Mouse (Mus musculus) layer of hippocampus, postnatal 36 days (tissue): ENCODE measurements around the gene Vamp2. TPM values are rescaled to one million over a fixed set of nuclear protein-coding genes. Genes with fewer than 3 reads are reported as not detected.

Experiments used
- DNase-seq, 2 experiments: peaks; one replicate each; pipeline ENCODE4 v3.0.0; 2022
- total RNA-seq, 2 experiments: library from RNA; stranded (reverse); gene quantifications; 2 replicates each; pipeline ENCODE4 v1.2.3; 2021

Vamp2 gene
- total RNA-seq, 2 experiments from 2014 or later = 962 to 984 TPM

DNA sequence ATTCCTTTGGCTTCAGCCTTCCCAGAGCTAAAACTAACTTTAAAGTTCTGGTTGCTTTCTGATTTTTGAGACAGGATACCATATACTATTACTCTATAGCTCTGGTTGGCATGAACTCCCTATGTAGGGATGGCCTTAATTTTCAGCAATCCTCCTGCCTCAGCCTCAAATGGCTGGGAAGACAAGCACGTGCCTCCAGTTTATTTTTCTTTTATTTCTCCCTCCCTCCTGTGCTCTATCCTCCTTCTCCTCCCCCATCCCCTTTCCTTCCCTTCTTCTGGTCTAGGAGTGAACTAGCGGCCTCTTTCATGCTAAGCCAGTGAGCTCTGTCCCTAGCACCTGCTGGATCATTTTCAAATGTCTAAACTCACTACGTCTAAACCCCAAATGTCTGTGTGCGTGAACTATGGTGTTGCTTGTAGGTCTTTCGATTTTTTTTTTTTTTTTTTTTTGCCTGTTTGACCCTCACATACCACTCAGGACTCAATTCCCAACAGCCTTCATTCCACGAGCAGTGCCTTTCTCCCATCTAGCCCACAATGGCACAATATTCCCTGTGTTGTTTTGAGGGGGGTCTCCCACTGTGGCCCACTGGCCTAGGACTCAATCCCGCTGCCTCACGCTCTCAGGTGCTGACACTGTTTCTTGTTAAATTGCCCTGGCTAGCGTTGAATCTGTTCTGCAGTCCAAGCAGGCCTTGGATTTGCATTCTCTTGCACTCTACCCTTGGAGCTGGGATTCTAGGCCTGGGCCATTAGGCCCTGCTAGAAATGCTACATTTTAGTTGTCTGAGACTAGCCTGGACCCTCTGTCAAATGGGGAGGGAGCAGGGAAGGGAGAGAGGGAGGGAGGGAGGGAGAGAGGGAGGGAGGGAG is 23.8 kb upstream of the Vamp2 start:
- DNase-seq = no peak

DNA sequence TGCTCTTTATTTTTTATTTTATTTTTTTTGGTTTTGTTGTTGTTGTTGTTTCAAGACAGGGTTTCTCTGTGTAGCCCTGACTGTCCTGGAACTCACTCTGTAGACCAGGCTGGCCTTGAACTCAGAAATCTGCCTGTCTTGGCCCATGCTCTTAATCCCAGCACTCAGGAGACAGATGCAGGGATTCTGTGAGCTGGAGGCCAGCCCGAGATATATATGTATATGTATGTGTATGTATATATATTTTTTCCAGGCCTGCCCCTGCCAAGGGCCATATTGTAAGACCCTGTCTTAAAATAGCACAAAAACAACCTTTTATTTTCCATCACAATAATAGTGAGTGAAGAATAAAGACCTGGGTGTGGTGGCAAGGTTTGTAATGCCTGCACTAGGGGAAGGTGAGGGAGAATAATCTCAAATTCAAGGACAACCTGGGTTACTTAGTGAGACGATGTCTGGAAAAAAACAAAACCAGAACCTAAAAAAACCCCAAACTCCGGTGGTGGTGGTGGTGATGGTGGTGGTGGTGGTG is 22.8 kb upstream of the Vamp2 start:
- DNase-seq = no peak

DNA sequence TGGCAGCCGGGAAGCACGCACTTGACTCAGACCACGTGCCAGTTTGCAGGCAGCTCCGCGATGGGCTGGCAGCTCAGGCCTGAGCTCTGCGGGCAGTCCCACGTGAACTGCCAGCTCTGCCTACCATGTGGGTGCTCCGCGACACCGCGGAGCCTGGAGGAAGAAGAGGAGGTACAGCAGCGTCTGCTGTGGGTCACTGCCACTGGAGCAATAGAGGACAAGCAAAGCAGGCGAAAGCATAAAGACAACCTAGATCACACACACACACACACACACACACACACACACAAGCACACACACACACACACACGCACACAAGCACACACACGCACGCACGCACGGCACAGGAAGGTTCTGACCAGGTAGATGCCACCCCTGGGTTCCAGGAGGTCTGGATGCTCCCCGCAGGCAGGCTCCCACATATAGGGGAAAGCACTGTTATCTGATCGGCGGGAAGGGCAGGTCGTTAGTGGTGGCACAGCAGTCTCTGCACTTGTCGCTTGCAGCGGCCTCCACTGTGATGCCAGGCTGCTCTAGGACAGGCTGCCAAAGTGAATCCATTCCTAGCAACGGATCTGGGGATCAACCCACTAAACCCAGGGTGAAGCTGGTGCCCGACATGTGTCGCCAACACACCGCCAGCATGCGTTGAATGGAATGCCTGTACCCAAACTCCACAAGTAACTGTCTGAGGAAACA is 22.0 kb upstream of the Vamp2 start:
- peak in 1 of 2 experiments; percentile 56 for DNase-seq

DNA sequence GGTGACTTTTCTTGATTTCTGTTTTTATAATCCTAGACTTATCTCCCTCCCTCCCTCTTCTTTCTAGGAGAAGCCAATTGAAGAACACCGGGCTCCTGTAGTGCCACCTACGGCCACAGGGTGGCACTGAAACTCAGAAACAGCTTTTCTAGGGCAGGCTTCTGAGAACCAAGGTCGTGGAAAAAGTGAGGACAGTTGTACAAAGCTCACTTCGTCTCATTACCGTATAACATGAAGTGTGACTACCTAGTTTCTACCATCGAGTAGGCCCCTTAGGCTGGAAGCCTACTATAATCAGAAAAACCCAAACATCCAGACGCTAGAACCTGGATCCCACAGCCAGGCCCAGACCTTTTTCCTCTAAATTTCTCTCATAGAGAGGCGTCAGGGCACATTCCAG is 21.3 kb upstream of the Vamp2 start:
- DNase-seq = peak; percentile 85 to 88

DNA sequence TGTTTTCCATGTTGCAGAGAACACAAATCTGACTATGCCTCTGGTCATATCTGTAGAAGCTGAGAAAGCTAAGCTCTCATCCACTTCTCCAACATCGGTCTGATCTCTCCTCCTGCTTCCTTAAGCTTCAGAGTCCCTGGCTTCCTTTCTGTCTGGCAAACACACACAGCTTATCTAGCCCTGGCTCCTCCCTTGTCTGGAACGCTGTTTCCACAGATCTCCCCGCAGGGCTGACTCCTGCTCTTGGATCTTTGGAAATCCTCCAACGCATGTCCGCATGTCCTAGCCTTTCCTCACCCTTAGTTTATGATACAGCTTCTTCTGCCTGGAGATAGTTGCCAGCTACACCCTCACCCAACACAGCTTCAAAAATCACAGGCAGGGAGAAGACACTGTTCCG is 20.7 kb upstream of the Vamp2 start:
- DNase-seq = no peak

DNA sequence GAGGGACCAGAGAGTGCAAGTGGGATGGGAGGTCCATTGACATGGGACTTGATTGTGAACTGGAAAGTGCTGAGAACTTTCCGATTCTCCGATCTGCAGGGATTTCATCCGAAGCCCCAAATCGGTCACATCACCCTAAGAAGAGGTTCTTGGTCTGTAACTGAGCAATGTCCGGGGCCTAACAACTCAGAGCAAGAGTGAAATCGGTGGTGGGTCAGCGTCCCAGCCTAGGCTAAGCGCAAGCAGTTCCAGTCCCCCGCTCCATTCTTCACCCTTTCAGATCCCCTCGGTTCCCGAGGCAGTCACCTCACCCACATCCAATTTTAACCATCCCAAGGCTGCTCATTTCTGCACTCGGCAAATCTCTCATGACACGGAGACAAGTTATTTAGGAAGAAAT is 18.2 kb upstream of the Vamp2 start:
- no peak for DNase-seq

DNA sequence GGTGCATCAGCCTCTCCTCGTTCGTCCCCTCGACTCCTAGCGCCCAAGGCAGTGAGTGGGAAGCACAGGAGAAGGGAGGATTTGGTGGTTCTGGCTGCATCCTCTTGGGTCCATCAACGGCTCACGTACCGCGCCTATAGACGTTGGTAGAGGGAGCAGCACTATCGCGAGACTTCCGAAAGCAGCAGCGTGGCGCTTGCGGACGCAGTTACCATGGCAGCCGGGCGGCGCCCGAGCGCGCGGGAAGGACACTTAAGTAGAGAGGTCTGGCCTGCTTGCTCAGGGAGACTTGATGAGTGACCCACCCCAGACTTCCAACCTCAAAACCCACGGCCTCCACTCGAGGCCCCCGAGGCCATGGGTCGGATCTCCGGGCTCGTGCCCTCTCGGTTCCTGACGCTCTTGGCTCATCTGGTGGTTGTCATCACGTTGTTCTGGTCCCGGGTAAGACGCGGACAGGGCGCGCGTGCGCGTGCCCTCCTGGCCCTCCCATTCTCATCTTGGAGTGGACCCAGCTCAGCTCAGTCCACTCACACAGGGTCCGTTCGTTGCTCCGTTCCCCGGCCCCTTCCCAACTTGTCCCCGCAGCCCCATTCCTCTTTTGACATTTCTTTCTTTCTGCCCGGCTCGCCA is 17.6 kb upstream of the Vamp2 start, which contains the start of gene Tmem107:
Gene Tmem107, plus strand, starts transcription at position 217 of the 633 bp plus-strand sequence.
- peak; percentile 92 to 94 for DNase-seq

DNA sequence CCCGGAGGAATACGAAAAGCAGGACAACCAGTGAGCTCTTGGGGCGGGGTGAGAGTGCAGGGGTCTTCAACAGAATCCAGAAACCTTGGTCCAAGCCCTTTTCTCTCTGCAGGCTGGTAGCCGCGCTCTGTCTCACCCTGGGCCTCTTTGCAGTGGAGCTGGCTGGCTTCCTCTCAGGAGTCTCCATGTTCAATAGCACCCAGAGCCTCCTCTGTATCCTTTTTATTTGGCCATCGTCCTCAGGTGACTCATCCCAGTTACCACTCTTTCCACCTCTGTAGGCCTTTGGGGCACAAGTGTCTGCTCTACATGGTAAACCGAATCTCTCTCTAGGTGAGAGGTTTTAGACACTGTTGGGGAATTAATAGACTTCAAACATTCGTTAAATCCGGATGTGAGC is 17.0 kb upstream of the Vamp2 start:
- DNase-seq = no peak

DNA sequence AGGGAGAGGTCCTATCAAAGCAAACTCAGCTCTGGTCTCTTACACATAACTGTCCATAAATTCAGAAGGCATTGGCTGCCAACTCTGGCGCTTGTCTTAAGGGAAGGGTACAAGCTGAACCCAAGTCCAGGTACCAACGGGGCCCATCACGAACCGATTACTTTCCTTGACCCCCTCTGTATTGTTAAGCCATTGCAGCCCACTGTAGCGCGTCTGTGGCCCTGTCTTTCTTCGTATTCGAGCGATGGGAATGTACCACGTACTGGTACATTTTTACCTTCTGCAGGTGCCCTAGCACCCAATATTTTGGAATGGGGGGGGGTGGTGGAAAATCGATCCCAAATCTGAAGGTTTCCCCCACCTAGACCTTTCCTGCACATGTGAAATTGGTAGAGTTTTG is 16.1 kb upstream of the Vamp2 start:
- DNase-seq = no peak

DNA sequence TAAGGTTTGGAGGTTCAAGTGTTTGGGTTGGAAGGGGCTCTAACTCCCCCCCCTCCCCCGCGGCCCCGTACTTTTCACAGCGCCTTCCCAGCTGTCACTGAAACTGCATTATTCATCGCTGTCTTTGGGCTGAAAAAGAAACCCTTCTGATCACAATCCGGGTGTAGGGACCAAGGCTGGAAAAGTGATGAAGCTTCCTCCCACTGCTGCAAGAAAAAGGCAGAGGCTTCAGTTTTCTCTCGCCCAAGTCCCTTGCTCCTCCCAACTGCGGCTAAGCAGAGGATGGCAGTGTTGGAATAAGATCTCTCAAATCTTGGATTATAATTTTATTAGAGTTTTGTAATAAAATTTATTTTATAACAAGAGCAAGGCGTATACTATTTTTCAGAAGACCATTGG is 15.6 kb upstream of the Vamp2 start:
- no peak for DNase-seq

DNA sequence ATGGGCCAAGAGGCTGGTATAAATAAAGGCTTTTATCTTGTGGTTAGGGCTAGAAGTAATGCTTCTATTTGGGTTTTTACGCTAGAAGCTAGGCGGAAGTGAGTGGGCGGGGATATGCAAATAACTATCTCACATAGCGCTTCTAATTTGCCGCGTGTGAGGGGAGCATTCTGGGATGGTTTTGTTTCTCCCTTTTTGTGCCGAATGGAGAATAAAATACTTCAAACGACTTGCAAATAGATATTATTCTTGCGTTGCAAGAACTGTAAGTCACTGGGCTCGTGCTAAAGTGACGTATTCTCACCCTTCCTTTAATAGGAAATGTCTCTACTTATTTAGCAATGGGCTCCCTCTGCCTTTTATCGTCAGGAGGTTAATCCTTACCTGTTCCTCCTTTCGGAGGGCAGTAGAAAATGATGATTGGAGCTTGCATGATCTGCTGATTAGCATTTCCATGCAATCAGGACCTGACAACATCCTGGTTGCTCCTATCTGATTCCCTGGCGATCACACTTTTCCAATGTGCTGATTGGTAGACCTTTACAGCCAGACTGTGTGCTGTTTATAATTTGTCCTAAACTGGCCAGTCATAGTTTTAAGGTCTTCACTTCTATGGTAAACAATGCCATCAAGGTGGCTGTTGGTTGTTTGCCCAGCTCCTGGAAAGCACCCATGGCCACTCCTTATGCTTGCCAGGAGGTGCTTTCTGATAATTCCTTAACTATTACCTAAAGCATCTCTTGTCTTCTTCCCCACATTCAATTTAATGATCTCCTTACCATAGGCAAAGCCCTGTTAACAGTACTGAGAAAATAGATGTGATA is 15.0 kb upstream of the Vamp2 start:
- DNase-seq = peak; percentile 69 to 79

DNA sequence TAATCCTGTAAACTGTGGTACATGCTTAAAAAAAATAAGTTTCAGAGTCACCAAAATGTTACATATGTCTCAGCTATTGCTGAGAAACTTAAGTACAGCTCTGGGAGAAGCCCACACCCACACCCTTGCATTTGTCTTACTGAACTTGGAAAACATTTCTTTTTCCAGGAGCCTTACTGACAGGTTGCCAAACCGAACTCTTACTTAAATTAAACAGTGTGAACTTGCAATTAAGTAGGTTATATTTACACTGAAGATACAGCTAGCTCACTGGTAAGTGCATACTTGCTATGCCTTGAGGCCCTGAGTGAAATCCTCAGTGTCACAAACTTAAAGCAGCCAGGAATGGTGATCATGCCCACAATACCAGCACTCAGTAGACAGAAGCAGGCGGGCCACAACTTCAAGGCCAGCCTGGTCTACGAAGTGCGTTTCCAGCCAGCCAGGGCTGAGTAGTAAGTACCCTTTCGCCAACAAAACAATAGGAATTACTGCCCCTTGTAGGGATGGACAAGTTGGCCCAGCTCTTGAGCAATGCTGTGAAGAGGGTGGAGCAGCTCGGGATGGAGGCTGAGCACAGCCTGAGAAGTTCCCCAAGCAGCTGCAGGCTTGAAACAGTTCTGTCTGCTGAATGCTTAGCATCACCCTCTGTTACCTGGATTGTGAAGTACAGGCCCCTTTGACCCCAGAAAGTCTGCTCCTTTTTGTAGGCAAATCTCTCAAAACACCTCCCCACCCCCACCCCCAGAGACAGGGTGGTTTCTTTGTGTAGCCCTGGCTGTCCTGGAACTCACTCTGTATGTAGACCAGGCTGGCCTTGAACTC is 14.1 kb upstream of the Vamp2 start:
- no peak for DNase-seq

DNA sequence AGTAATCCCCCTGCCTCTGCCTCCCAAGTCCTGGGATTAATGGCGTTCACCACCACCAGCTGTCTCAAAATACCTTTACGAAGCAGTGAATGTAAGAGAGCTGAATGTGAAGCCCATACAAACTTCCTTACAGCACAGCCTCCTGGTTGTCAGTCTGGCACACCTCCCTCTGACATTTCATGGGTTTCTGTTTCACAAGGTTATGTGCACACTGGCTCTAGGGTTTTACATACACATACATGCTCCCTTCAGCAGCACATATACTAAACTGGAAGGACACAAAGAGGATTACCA is 13.6 kb upstream of the Vamp2 start:
- DNase-seq = no peak

DNA sequence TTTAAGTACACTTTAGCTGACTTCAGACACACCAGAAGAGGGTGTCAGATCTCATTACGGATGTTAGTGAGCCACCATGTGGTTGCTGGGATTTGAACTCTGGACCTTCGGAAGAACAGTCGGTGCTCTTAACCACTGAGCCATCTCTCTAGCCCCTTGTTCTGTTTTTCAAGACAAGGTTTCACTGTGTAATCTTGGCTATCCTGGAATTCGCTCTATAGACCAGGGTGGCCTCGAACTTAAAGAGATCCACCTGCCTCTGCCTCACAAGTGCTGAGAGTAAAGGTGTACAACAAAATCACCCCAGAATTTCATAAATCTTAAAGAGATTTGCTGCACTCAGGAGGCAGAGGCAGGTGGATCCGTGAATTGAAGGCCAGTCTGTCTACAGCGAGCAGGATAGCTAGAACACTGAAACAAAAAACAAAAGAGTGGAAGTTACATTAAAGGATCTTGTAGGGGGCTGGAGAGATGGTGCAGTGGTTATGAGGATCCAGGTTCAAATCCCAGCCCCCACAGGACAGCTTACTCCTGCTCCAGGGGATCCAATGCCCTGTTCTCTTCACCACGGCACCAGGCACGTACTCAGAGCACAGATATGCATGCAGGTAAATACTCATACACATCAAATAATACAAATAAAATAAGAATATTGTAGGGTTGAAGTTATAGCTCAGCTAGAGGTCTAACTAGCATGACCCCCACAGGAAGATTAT is 12.4 kb upstream of the Vamp2 start:
- DNase-seq = no peak

DNA sequence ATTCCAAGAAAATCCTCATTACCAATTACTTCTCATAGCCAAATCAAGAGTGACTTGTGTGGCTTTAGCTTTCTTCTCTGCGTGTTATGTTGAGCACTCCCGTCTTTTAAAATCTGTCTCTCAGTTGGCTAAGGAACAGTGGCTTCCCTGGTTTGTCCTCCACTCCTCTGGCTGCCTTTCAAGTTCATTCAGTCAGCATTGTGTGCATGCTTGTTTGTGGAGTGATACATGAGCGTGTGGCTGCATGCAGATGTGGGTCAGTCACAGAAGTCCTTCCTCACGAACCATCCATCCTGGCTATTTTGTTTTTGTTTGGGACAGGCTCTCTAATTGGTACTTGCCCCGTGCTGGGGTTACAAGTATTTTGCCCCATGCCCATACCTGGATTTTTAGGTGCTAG is 11.7 kb upstream of the Vamp2 start:
- DNase-seq = no peak

DNA sequence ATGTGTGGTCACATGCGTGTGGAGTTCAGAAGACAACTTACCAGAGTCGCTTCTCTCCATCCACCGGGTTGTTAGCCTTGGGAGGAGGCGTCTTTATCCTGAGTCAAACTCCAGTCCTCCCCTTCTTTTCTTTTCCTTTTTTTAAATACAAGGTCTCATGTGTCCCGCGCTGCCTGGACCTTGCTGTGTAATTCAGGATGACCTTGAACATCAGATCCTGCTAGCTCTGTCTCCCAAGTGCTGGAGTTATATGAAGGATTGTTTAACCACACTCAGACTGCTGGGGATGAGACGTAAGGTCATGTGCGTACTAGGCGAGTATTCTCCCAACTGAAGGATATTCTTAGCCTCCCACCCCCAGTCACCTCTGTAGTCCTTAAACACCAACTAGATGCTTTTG is 11.0 kb upstream of the Vamp2 start:
- DNase-seq = no peak

DNA sequence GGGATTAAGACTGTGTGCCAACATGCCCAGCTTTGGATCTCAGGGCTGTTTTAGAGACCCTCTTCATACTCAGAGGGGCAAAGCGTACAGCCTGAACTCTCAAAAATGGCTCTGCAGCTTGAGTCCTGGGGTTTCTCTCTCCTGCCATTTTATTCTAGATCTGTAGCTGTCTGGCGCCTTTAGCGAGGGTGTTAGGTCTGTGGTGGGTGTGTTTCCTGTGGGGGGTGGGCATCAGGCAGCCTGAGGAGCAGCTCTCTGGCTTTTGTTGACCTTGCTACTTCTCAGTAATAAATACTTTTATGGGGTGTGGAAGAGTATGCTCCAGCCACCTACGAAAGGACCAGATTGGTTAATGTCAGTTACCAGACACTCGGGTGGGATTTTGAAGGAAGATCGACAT is 10.2 kb upstream of the Vamp2 start:
- DNase-seq = no peak

DNA sequence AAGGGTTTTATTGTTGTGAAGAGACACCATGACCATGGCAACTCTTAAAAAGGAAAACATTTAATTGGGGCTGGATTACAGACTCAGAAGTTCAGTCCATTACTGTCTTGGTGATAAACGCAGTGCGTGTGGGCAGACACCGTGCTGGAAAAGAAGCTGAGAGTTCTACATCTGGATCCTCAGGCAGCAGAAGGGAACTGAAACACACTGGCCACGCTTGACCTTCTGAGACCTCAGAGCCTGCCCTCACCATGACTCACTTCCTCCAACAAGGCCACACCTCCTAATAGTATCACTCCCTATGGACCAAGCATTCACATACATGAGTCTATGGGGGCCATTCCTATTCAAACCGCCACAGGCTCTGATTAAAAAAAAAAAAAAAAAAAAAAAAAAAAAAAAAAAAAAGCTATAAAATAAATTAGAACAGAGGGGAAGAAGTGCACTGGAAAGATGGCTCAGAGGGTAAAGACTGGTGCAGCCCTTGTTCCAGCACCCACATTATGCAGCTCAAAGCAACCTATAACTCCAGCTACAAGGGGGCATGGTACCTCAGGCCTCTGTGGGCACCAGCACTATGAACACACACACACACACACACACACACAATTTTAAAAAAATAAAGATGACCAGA is 9.4 kb upstream of the Vamp2 start:
- DNase-seq = no peak

DNA sequence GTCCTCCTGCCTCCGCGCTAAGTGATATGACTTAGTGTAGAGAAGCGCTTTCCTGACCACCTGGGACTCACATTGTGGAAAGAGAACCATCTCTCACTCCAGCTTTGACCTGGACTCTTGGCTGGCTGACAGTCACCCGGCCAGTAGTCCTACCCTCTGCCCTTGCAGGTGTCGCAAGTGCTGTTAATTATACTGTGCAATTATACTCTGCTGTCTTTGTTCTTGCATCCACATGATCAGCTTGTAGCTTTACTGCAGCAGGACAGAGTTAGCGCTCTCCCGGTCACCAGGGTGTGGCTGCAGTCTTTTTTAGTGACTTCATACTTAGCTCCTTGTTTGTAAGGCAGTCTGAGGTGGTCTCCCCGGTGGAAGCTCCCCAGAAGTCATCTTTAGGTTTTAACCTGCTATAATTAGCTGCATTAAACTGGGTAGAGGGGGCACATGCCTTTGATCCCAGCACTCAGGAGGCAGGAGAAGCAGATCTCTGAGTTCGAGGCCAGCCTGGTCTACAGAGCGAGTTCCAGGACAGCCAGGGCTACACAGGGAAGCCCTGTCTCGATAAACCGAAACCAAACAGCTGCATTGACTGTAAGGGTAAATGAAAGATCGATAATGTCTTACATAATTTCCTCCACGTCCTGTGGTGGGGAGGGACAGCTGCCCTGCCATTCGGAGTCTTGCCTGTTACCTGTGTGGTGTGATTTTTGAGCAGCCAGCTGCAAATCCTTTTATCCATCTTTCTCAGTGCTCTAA is 8.0 kb upstream of the Vamp2 start:
- no peak for DNase-seq

DNA sequence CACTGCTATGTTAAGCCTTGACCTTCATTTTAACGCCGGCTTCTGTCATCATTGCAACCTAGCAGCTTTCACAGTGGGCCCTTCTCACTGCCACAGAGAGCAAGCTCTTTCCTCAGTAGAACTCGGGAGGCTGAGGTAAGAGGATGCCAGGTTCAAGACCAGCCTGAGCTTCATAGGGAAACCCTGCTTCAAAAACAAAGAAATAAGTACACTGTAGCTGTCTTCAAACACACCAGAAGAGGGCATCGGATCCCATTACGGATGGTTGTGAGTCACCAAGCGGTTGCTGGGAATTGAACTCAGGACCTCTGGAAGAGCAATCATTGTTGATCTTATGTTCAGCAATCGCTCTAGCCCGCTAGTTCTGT is 7.5 kb upstream of the Vamp2 start:
- no peak for DNase-seq
